23 mouse cellular contexts compared by ENCODE assay signal in the genomic region with DNA sequence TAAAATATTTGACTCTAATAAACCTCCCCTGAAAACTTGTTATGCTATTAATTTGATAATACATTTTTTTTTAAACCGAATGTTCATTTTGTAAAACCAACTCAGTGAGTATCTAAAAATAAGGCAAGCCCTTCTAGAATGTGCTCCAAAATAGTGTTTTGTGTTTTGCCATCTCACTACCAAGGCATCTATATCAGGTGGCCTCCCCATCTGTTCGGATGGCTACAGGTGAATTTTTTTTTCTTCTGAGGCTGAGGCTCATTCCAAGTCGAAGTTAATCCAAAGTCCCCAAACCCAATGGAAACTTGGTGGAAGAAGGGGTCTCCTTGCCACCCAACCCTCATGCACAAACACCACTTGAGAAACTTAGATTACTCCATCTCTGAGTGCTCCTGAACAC.
"Had no signal": no experiment of that assay in that cellular context is flagged by ENCODE, and none has a peak within 500 bp of the region (broad histone marks: within the 10 kb centered on the region; RNA-seq: fewer than 3 reads in every experiment).

No protein-coding gene starts in this region.

- H3K4me1 ChIP-seq: heart, embryonic 13.5 days; heart, embryonic 15.5 days; hindbrain, embryonic 15.5 days; kidney, embryonic 15.5 days; limb, embryonic 13.5 days; limb, embryonic 15.5 days; liver, embryonic 12.5 days had no signal

- DNase-seq: gastrocnemius, postnatal 14 days; gastrocnemius, postnatal 36 days; heart, adult 2 months; heart, postnatal 14 days; heart, postnatal 36 days; kidney, adult 11 months; kidney, adult 2 months; kidney, adult 9 months; kidney, postnatal 14 days; kidney, postnatal 36 days; layer of hippocampus, postnatal 36 days; left cerebral cortex, postnatal 4 days had no signal

- H3K4me3 ChIP-seq: heart, adult 2 months; heart, embryonic 13.5 days; heart, embryonic 15.5 days; hindbrain, embryonic 13.5 days; hindbrain, embryonic 15.5 days; kidney, embryonic 15.5 days; limb, embryonic 13.5 days; limb, embryonic 15.5 days; liver, embryonic 12.5 days had no signal

- H3K27me3 ChIP-seq: heart, embryonic 13.5 days; heart, embryonic 15.5 days; hindbrain, embryonic 13.5 days; kidney, embryonic 15.5 days; limb, embryonic 15.5 days; liver, embryonic 12.5 days had no signal

- H3K27ac ChIP-seq: heart, adult 2 months; heart, embryonic 13.5 days; heart, embryonic 15.5 days; hindbrain, embryonic 13.5 days; hindbrain, embryonic 15.5 days; hindbrain, postnatal 0 days; kidney, embryonic 15.5 days; kidney, postnatal 0 days; limb, embryonic 13.5 days; limb, embryonic 15.5 days; liver, embryonic 12.5 days; liver, embryonic 14.5 days had no signal
